Mouse (Mus musculus) WW6 (cell line): Measurements from ENCODE around the gene Pkd2l1.
A peak's percentile ranks its signal among the peaks of the same experiment; 100 is the strongest.
"Not testable (repeated sequence)": the region's sequence is repeated elsewhere in the genome, so short reads cannot be mapped to it uniquely, and the experiment has no call there.

Source experiments
- DNase-seq: peaks from one replicate; pipeline ENCODE4 v3.0.0-alpha.2; 2013; ENCODE audit warnings: low read depth, low spot score

Pkd2l1 gene

DNA sequence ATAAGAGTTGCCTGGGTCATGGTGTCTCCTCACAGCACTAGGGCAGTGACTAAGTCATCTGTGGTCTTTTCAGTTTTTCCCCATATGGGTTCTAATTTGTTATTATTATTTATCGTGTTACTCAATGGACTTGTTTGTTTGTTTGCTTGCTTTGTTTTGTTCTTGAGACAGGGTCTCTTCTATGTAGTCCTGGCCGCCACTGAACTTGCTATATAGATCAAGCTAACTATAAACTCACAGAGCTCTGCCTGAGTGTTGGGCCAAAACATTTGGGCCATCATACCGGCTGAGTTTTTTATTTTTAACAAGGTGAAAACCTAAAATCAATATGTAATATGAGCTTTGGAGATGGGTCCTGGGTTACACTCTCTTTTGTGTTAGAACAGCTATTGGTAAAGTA lies 32.9 kb downstream of the Pkd2l1 start:
- no peak for DNase-seq

DNA sequence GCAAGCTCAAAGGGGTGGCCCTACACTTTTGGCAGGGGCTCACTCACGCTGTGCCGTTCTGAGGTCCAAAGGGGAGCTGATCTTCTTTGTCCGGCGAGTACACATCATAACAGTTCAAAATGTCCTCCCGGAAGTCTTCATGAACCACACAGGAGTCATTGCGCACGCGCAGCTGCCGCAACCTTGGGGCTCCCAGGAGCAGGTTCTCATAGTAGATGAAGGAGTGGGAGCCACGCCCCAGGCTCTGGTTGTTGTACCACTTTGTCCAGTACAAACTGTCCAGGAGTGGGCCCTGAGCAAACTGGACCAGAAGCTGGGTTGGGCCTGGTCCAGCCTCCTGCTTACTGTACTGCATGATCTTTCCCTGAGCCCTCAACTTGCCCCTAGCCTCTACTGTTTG lies 35.2 kb downstream of the Pkd2l1 start:
- no peak for DNase-seq

DNA sequence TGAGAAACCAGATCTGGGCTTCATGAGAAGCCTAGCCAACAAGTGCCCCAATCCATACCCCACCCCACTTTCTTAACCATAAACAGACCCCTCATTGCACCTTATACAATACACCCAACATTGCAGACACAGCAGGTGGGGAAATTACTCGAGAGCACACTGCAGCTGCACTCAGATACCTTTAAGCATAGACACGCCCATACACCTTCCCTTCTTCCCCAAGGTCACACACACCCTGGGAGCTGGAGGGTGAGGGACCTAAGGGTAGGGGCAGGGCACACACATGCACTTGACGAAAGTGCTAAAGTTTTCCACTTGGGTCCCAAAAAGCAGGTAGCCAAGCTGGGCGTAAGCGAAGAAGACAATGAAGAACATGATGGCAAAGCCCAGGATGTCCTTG lies 38.5 kb downstream of the Pkd2l1 start:
- DNase-seq, result no peak

DNA sequence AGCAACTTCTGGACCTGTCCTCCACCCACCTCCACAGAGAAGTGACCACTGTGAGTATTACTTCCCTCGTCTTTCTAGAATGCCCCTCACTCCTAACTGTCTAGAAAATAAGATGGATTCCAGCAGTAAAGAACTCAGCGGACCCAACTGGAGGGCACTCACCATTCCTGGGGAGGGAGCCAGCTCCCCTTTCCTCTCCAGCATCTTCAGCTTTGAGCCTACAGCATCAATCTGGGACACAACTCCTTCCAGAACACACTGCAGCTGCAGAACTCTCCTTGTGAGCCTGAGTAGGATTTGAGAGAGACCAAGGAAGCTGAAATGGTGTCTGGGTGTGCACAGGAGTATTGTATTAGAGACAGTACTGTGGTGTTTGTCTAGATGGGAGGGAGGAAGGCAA lies 43.3 kb downstream of the Pkd2l1 start:
- DNase-seq, result no peak

DNA sequence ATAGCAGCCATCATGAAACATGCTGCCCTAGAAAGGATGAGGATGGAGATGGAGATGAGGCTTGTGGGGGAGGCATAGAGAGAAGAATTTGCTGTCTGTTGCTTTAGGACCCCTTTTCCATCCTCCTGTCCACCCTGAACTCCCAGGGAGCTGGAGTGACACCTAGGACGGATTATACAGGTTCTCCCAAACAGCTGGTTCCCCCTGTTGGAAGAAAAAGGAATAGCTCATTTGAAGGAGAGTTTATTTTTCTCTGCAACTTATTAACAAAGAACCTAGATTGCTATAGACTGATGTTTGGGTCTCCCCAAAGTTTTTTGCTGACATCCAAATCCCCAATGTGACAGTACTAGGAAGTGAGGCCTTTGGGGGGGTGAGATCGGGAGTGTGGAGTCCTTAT lies 43.9 kb downstream of the Pkd2l1 start:
- DNase-seq, result no peak

DNA sequence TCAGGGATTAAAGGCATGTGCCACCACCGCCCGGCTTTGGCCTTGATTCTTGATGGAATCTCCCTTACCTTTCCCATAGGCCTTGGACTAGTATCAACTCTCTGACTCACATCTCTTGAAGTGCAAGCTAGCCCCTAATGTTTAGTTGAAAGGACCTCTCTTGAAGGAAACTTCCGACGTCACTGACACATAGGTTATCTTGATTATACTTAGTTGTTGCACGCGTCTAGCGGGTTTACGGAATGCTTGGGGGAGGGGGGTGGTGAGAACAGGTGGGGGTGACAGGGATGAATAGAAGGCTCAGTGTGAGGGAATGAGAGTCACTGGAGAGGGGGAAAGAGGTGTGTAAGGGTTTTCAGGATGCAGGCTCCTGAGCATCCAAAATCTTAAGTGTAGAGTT lies 45.3 kb downstream of the Pkd2l1 start:
- no peak for DNase-seq

DNA sequence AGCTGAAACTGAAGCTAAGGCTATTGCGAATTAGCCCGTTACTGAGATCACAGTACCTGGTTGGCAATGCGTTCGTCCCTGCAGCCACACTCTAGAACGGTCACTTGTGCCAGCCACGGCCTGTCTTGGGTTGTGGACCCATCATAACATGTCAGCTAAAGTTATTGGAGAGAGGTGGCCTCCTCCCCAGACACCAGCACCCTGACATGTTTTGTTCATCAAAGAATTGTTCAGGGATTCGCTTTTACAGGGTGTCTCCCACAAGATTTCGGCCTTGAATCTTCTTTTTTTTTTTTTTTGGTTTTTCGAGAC lies 45.7 kb downstream of the Pkd2l1 start:
- DNase-seq, result no peak

DNA sequence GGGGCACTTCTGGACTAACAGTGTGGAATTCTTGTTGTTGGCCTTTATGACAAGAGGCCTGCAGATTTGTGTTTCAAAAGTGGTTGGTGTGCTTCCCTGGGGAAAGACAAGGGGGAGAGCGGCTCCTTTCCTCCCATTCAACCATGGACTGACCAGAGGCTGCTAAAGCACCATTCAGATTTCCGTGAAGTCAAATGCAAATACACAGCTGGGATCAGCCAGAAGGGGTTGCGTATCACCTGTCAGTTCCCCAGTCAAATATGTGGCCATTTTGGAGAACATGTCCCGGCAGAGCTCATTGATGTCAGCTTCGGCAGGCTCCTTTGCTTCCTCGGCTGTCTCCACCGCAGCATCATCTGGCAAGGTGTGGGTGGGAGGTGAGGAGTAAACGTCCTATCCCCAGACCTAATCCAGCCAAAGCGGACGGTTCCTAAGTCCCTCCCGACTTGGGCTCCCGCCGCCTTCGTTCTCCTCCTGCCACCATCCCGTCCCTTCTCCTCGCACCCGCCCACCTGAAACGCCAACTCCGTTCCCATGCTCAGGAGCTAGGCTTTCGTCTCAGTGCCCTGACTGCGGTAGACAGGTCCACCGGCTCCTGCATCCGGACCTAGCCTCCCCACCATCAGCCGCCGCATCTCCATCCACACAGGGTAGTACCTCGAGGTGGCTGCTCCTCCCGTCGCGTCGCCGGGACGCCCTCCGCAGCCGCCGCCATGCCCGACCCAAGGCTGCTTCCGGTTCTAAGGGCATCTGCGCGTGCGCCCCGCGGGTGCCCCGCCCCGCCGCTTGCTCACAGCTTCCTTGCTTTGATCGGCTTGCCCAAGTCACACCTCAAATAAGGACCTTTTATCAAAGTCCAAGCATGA lies 46.3 kb downstream of the Pkd2l1 start, which contains the start of gene Bloc1s2:
Gene Bloc1s2, minus strand, starts transcription at position 745 of the 866 bp plus-strand sequence.
- DNase-seq, result peak; percentile 43

DNA sequence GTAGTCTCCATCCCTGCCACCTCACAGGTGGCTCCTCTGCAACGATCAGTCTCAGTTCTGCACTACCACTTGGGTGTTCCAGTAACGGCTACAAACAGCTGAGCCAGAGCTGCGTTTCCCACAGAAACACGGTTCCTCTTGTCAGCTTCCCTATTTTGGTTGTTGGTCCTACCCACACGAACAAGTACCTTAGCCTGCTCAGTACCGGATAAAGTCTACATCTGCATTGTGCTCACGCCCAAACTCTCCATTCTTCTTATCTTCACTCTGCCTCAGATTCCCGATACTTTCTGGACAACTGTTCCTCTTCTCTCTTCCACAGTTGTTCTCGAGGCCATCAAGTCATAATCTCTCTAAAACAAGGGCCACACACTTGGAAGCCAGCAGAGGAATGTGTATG lies 47.9 kb downstream of the Pkd2l1 start:
- no peak for DNase-seq

DNA sequence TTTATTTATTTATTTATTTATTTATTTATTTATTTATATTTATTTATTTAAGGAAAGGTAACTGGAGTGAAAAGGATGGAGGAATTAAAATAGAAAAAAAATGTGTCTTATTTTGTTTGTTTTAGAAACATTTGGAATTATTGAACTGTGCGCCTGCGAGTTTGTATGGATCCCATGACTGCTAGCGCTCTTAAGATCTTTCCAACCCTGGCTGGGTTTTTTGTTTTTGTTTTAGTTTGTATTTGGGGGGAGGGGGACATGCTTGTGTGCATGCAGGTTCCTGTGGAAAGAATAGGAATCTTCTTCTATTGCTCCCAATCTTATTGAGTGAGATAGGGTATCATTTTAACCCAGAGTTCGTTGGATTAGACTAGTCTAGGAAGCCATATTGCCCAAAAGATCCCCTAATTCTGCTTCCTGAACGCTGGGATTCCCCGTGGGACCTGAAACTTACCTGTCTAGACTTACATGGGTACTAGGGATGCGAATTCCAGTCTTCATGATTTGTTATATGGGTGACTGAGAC lies 56.2 kb downstream of the Pkd2l1 start:
- no peak for DNase-seq

DNA sequence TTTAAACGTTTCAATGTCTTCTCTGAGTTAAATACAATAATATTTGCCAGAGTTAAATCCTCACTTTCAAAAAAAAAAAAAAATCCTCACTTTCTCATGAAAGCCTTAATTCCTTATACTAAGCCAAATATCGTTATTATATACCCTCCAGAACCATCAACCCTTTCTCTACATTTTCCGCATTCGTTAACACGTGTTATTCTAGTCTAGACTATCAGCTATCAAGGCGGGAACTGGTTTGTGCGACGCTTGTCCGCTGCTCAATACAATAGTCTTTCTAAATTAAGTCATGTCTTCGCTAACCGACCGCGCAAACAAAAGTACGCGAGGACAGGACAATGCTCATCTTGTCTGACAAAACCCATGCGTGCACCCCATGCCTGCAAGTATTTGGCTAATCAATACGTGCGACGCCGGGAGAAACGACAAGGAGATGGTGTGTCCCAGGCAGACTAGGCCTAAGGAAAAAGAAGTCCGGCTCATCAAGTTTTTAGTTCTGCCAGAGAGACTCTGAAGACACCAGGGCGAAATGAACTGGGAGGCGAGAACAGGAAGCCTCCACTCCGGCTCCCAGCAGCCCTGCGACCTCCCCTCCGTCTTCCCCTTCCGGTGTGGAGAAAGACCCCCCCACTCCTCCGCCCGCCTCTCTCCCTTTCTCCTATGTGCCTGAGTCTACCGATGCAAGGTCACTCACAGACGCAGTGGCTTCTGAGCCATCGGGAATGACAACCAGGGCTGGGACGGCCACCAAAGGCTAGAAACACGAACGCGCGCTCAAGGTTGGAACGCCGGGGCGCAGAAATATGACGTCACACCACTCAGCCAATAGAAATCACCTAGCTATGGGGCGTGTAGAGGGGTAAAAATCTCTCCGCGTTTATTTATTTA lies 56.9 kb downstream of the Pkd2l1 start, which contains the start of gene Cwf19l1:
Gene Cwf19l1, minus strand, starts transcription at position 805 of the 888 bp plus-strand sequence.
- peak; percentile 79 for DNase-seq

DNA sequence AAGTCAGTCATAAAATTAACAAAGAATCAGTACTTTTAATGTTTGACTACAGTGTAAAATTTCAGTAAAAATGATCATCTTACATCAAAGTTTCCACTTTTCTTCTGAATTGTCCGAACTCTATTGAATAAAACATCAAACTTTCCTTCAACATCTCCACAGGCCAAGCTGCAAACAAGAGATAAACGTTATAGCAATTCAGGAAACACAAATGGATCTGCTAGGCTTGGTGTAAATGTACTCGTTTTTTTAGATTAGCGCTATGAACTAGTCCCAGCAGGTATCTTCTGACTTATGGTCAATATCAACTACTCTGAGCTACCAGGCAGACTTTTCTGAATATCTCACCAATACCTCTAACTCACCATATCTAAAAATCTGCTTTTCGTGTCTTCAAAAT lies 59.3 kb downstream of the Pkd2l1 start:
- DNase-seq, result no peak

DNA sequence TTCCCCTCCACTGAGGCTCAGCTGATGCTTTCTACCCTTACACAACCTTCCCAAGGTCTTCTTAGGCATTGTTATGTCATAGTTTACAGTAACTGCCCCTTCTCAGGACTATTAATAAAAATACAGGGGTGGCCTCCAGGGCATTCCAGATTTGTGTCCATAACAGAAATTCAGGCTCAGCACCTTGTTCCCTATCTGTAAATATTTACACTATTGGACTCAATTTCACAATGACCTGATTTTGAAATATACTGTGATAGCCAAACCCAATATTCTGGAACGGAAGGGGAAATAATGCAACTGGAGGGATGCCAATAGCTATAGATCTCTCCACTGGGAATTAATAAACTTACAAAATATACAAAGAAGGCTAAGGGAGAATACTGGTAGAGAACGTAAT lies 63.7 kb downstream of the Pkd2l1 start:
- no peak for DNase-seq

DNA sequence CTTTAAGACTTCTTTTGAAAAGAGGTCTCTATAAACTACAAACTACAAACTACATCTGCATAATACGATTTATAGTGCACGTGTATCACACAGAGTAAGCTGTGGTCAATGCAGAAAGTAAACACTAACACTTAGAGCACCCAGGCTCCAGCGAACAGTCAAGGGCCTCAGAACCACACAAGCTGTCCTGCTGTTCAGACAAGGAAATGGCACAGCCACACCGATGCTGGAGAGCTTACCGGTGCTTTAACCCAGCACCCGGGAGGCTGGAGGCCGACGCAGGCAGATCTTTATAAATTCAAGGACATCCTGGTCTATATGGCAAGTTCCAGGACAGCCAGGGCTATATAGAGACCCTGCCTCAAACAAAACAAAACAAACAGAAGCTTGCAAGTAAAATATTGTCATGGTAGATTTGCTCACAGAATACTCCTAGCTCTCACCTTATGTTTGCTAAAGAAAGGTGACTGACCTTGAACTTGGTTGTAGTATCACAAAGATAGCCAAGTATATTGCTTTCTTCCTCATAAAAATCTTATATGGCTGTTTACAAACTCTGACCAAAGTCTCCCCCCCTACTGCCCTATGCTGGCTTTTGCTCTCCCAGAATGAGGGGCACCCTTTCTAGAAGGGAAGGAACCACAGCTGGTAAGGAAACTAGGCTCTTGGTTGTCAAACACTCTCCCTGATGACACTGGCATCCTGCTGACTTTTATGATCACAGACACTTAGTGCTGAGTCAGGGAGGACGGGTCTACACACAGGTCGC lies 64.3 kb downstream of the Pkd2l1 start:
- no peak for DNase-seq

DNA sequence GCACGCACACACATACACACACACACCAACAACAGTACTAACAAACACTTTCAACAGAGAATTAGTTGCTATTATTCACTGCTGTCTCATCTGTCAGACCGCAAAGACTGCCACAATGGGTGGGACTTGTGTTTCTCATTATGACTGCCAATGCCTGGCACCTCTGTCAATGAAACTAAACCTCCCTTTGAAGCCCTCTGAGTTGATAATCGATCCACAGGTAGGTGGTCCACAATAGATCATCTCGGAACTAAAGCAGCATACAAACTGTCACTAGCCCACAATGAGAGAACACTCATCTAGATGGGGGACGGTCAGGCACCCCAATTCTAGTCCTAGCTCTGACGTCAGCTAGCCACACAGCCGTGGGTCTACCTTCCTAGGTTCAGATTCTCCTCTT lies 71.1 kb downstream of the Pkd2l1 start:
- no peak for DNase-seq

DNA sequence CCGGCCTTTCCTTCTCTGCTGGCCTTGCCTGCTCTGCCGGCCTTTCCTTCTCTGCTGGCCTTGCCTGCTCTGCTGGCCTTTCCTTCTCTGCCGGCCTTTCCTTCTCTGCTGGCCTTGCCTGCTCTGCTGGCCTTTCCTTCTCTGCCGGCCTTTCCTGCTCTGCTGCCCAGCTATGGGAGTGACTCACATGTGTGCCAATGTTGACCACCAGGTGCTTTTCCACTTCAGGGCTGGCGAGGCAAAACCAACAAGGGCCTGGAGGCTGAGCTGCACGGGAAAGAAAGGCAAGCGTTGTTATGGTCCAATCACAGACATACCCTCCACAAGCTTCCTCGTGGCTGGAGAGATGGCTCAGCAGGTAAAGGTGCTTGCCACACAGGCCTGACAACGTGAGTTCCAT lies 71.6 kb downstream of the Pkd2l1 start:
- not testable (repeated sequence) for DNase-seq

DNA sequence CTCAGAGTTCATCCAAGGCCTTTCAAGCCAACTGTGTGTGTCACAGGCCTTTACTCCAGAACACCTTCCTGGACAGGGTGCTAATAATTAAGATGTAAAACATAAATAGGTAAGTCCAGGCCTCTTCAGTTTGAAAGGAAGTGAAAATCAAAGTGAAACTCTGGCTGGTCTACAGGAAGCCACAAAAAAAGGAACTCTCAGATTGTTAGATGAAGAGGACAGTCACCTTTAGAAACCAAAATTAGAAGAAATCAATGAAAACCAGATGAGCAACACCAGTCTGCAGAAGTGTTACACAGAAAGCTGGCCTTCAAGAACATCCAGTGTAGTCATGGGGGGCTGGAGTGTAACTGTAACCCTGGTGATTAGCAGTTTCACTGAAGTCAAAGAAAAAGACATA lies 74.4 kb downstream of the Pkd2l1 start:
- DNase-seq, result no peak

DNA sequence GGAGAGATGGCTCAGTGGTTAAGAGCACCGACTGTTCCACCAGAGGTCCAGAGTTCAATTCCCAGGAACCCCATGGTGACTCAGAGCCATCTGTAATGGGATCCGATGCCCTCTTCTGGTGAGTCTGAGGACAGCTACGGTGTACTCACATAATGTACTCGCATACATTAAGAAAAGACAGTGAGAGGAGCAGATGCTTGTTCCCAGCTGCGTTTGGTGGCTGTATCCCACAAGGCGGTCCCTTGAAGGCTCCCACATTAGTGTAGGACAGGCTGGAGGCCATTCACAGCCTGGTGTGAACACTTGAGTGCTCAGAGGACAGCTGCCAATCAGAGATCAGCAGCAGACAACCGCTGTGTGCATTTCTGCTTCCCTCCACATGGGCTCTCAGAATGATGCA lies 80.5 kb downstream of the Pkd2l1 start:
- DNase-seq, result peak; percentile 22

DNA sequence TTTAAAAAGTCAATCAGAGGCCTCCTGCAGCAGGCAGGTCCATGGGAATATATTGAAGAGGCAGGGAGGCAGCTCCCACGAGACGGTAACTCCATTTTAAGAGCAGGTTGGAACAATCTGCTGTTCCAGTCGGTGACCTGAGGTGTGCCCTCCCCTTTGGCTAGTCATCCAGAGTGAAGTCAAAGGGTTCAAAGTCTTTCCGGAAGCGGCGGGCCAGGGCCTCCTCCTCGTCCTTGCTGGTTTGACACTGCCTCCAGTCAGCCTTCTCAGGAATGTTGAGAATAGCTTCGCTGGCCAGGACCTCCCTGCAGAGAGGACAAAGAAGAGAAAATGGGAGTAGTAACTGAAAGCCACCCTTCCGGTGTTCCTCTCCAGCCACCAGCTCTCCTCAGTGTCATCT lies 81.9 kb downstream of the Pkd2l1 start:
- DNase-seq, result no peak

DNA sequence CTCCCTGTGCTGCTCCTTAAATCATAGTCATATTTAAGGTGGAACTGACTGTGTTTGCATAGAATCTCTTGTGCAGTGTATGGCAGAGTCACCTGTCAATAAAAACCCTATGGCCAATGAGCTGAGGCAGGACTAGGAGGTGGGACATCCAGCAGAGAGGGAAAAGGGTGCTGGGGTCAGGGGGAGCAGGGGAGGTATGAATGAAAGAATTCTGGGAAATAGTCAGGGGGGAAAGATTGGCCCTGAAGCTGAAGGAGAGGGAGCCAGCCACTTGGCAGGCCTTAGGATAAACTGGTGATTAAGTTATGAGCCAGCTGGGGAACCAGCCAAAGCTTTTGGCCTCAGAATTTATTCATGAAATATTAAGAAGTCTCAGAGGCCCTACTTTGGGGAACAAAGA lies 83.2 kb downstream of the Pkd2l1 start:
- no peak for DNase-seq

DNA sequence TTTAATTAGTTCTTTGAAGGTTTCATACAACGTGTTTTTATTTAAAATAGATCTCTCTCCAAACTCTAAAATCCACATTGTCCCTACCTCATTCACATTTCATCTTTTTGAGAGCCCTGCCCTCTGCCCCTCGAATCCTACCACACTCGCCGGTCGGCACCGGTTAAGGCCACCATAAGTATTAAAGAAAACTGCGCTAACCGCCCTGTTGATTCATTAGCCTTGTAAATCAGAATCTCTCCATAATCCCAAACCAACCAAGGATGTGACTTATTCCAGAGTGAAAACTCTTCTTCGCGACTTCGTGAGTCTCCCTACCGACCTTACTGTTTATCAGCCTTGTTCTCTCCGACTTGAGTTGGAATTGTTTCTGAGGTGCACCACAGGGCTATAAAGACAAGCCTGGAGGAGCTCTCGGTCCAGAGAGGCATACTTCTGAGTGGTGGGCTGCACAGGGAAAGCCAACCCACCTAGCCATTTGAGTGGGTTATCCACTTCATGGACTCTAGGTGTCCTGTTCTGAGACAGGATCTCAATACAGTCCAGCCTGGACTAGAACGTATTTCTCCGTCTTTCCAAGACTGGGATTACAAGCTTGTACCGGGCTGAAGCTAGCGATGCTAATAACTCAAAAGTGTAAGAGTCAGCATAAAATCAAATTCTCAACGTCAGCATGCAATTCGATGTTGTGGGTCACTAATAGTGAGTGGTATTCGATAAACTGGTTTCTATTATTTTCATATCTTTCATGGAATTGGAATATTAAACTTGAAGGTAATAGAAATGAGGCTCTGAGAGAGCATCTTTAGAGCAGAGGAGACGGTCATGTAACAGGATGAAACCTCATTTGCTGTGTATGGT lies 84.4 kb downstream of the Pkd2l1 start:
- no peak for DNase-seq
